Mouse (Mus musculus) midbrain, embryonic 12.5 days (tissue): Measurements from ENCODE around the gene B3gnt2. TPM values are rescaled to one million over a fixed set of nuclear protein-coding genes. Genes with fewer than 3 reads are reported as not detected.
A peak's percentile ranks its signal among the peaks of the same experiment; 100 is the strongest.

Experiments
- ATAC-seq: fragments of 200-750 bp; cut with Nextera tagmentation; 2 replicates; pipeline ENCODE4 v1.8.0; 2017; ENCODE audit warnings: low read depth, moderate TSS enrichment, moderate library complexity; ENCODE audit not compliant: low FRiP score
- H3K27ac ChIP-seq: fragments of 300-500 bp; sonication (generic); replicated peaks from 2 replicates; pipeline ENCODE4 v1.5.1; 2016; ENCODE audit warnings: mild to moderate bottlenecking
- H3K27me3 ChIP-seq: fragments of 300-500 bp; sonication (generic); 2 replicates; pipeline ENCODE4 v1.6.1; 2016; ENCODE audit warnings: mild to moderate bottlenecking
- H3K36me3 ChIP-seq: fragments of 300-500 bp; sonication (generic); 2 replicates; pipeline ENCODE4 v1.6.1; 2016
- H3K4me1 ChIP-seq: fragments of 300-500 bp; sonication (generic); 2 replicates; pipeline ENCODE4 v1.6.1; 2016
- H3K4me2 ChIP-seq: fragments of 300-500 bp; sonication (generic); replicated peaks from 2 replicates; pipeline ENCODE4 v1.6.1; 2016; ENCODE audit warnings: mild to moderate bottlenecking, moderate library complexity
- H3K4me3 ChIP-seq: fragments of 300-500 bp; sonication (generic); 2 replicates; pipeline ENCODE4 v1.5.1; 2016; ENCODE audit warnings: mild to moderate bottlenecking
- H3K9ac ChIP-seq: fragments of 300-500 bp; sonication (generic); replicated peaks from 2 replicates; pipeline ENCODE4 v1.6.1; 2016; ENCODE audit warnings: mild to moderate bottlenecking, moderate library complexity
- H3K9me3 ChIP-seq: fragments of 300-500 bp; sonication (generic); 2 replicates; pipeline ENCODE4 v1.6.1; 2016; ENCODE audit warnings: mild to moderate bottlenecking
- WGBS: fragments of 180-500 bp; shearing (Covaris S2); methylation state at CpG from one replicate; pipeline ENCODE4 v1.1.7; 2016; 5-methylcytosine and 5-hydroxymethylcytosine counted together
- polyA plus RNA-seq: library from polyadenylated mRNA; unstranded; fragments of >200 nt; fragmentation: Nextera tagmentation; extraction: Ambion mirVana; gene quantifications from 2 replicates; pipeline ENCODE4 v1.2.1, GENCODE M21; 2016

B3gnt2 gene
- polyA plus RNA-seq, 1 experiment from 2014 or later, result 2.6 TPM

- H3K4me1 ChIP-seq, result no peaks in the 10 kb centered on the region
- H3K27me3 ChIP-seq, result no peaks in the 10 kb centered on the region
- H3K9me3 ChIP-seq, result no peaks in the 10 kb centered on the region
- no peak for ATAC-seq
- no peak overlapping the region for H3K27ac ChIP-seq
- H3K36me3 ChIP-seq, result no peaks in the 10 kb centered on the region
- no peak overlapping the region for H3K4me2 ChIP-seq
- no peak overlapping the region for H3K9ac ChIP-seq
- WGBS, result 87% methylated on average over 4 of the region's 4 CpGs
- no peak overlapping the region for H3K4me3 ChIP-seq
Measured at GRCm38 (mm10) chr11:22732907-22733306, 127.9 kb downstream of the B3gnt2 start.

DNA sequence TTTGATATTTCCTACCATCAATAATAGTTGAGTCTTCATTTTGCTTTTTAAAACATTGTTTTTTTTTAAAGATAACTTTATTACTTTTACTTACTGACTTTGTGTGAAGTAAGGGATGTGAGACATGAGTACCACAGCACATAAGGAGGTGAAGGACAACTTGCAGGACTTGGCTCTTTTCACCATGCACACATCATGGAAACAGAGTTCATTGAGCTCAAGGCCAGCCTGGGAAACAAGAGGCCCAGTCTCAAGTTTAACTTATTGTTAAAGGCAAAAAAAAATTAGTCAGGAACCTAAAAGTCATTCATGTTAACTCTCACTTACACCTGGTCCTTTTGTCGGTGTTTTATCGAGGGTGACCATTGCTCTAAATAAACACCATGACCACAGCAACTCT, 137.7 kb downstream of the B3gnt2 start:
- Histone ChIP-seq H3K27me3 (no peaks in the 10 kb centered on the region), H3K9me3 (no peaks in the 10 kb centered on the region), H3K4me2 (no peak overlapping the region), H3K9ac (no peak overlapping the region), H3K36me3 (no peaks in the 10 kb centered on the region), H3K4me1 (no peaks in the 10 kb centered on the region), H3K4me3 (no peak overlapping the region), H3K27ac (no peak overlapping the region)
- no peak for ATAC-seq
- WGBS, result 93% methylated on average over 2 of the region's 2 CpGs

DNA sequence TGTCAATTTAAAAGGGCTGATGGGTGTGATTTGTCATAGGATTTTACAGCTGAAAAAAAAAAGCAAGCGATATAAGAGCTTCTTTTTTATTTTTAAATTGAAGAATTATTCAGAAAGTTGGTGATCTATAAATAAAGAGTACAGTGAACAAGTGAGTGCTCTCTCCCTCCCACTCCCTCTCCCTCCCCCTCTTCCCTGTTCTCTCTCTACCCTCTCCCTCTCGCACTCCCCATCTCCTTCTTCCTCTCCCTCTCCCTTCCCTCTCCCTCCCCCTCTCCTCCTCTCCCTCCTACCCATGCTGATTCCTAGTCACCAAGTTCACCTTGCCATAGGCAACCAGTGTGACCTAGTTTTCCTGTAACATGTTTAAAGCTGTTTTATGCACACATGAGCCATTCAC, 140.7 kb downstream of the B3gnt2 start:
- WGBS, result 83% methylated on average over 2 of the region's 2 CpGs
- Histone ChIP-seq H3K9me3 (no peaks in the 10 kb centered on the region), H3K27ac (no peak overlapping the region), H3K36me3 (no peaks in the 10 kb centered on the region), H3K4me1 (no peaks in the 10 kb centered on the region), H3K4me3 (no peak overlapping the region), H3K4me2 (no peak overlapping the region), H3K27me3 (no peaks in the 10 kb centered on the region), H3K9ac (no peak overlapping the region)
- ATAC-seq, result no peak

DNA sequence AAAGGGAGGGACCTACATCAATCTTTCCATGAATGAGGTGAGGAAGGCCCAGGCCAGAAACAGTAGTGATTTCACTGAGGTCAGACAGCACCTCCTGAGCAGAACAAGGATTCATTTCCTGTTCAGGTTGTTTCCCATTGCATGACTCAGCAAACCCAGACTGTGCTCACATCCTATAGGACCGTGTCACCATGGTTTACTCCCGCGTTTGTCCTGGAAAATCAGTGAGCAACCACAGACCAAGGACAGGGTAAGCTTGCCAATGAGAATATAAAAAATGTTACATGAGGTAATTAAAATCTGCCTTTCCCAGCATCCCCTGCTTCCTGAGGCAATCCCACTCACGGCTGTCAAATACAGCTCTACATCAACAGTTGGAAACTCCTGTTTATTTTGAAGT, 141.2 kb downstream of the B3gnt2 start:
- no peak overlapping the region for H3K4me3 ChIP-seq
- no peaks in the 10 kb centered on the region for H3K36me3 ChIP-seq
- ATAC-seq, result no peak
- no peak overlapping the region for H3K9ac ChIP-seq
- no peak overlapping the region for H3K4me2 ChIP-seq
- H3K9me3 ChIP-seq, result no peaks in the 10 kb centered on the region
- H3K4me1 ChIP-seq, result no peaks in the 10 kb centered on the region
- no peak overlapping the region for H3K27ac ChIP-seq
- H3K27me3 ChIP-seq, result no peaks in the 10 kb centered on the region
- WGBS, result 96% methylated on average over 4 of the region's 4 CpGs

GRCm38 (mm10) chr11:22718036-22718435, 142.7 kb downstream of the B3gnt2 start:
- ATAC-seq, result no peak

GRCm38 (mm10) chr11:22711327-22711726, 149.4 kb downstream of the B3gnt2 start:
- no peak overlapping the region for H3K4me3 ChIP-seq
- H3K4me2 ChIP-seq, result no peak overlapping the region
- WGBS, result 87% methylated on average over 3 of the region's 3 CpGs
- no peaks in the 10 kb centered on the region for H3K27me3 ChIP-seq
- no peaks in the 10 kb centered on the region for H3K36me3 ChIP-seq
- no peaks in the 10 kb centered on the region for H3K9me3 ChIP-seq
- H3K4me1 ChIP-seq, result no peaks in the 10 kb centered on the region
- ATAC-seq, result no peak
- H3K9ac ChIP-seq, result no peak overlapping the region
- H3K27ac ChIP-seq, result no peak overlapping the region

More at GRCm38 (mm10) chr11:22718036-22718435, 142.7 kb downstream of the B3gnt2 start:
- Histone ChIP-seq H3K4me2 (no peak overlapping the region), H3K27ac (no peak overlapping the region), H3K4me3 (no peak overlapping the region), H3K36me3 (no peaks in the 10 kb centered on the region), H3K9ac (no peak overlapping the region), H3K4me1 (no peaks in the 10 kb centered on the region), H3K27me3 (no peaks in the 10 kb centered on the region), H3K9me3 (no peaks in the 10 kb centered on the region)
- 98% methylated on average over 7 of the region's 7 CpGs for WGBS

- ATAC-seq, result peak; percentile 63; the same call in 1 of the 2 replicates
- Histone ChIP-seq H3K27me3 (no peaks in the 10 kb centered on the region), H3K4me2 (no peak overlapping the region), H3K9ac (no peak overlapping the region), H3K4me3 (no peak overlapping the region), H3K9me3 (no peaks in the 10 kb centered on the region), H3K36me3 (no peaks in the 10 kb centered on the region), H3K4me1 (no peaks in the 10 kb centered on the region), H3K27ac (no peak overlapping the region)
- 91% methylated on average over 2 of the region's 2 CpGs for WGBS
Measured at GRCm38 (mm10) chr11:22710596-22710995, 150.2 kb downstream of the B3gnt2 start.

Other genes with a start within 250 kb of the B3gnt2 start
- 4.5 and 6.0 TPM in 2 replicates for gene Zrsr1, start 111.0 kb upstream of the B3gnt2 start, polyA plus RNA-seq
- 4.9 and 5.9 TPM in 2 replicates for gene Gm28048, start 121.1 kb upstream of the B3gnt2 start, polyA plus RNA-seq
- 333 and 349 TPM in 2 replicates for gene Commd1, start 121.4 kb upstream of the B3gnt2 start, polyA plus RNA-seq
- 350 and 378 TPM in 2 replicates for gene Cct4, start 129.6 kb upstream of the B3gnt2 start, polyA plus RNA-seq
- 4.6 and 4.7 TPM in 2 replicates for gene Fam161a, start 146.6 kb upstream of the B3gnt2 start, polyA plus RNA-seq